Mouse (Mus musculus): ENCODE measurements around the gene Dock2. TPM values are rescaled to one million over a fixed set of nuclear protein-coding genes. Genes with fewer than 3 reads are reported as not detected.
A peak's percentile ranks its signal among the peaks of the same experiment; 100 is the strongest.

Dock2 gene
- total and polyA plus RNA-seq, 3 experiments, result 60.9 to 101 (median 77.9) TPM

DNA sequence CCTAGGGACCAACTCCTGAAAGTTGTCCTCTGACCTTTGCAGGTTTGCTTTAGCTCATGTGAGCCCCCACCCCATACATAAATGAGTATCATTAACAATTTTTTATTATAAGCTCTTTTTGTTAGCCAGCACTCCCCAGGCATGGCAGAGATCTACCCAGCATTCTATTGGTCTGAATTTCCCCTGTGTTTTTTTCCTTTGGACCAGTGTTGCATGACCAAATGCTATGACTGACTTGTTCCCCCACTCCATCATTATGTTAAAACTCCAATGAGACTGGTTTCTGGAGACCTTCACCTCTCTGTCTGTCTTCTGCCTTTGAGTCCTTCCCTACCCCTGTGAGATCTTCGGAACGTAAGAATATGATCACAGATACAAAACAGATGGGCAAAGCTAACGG lies 588.5 kb downstream of the Dock2 start:
- Histone ChIP-seq H3K4me1 (ENCODE audit: control insufficient read depth in 1 of 2, insufficient read depth in 2 of 2, low read length in 2 of 2) (no peaks in the 10 kb centered on the region), H3K27ac (ENCODE audit: control insufficient read depth, low read depth, low read length) (no peak overlapping the region), H3K36me3 (ENCODE audit: control insufficient read depth in 1 of 2, insufficient read depth in 2 of 2, low read length in 2 of 2) (no peaks in the 10 kb centered on the region), H3K4me3 (ENCODE audit: control insufficient read depth in 1 of 2, insufficient read depth in 1 of 2, low read depth in 2 of 2, low read length in 2 of 2) (no peak overlapping the region), H3K9me3 (replicated peaks; ENCODE audit: insufficient read depth, low read length) (no peaks in the 10 kb centered on the region), H3K27me3 (ENCODE audit: control insufficient read depth in 1 of 2, insufficient read depth in 2 of 2, low read length in 2 of 2) (peaks cover 33 to 56% of the 10 kb centered on the region in 2 experiments), H3K79me2 (ENCODE audit: control insufficient read depth, insufficient read depth, low read length, poor library complexity) (no peaks in the 10 kb centered on the region), H3K9ac (ENCODE audit: control insufficient read depth, low read depth, low read length, poor library complexity, severe bottlenecking) (no peak overlapping the region)
- no peak for TF ChIP-seq POLR2A (IDR thresholded peaks at IDR 0.05; ENCODE audit: control insufficient read depth in 1 of 2, insufficient read depth in 1 of 2, low read depth in 1 of 2, low read length in 2 of 2, poor library complexity in 1 of 2)
- TF ChIP-seq UBTF (IDR thresholded peaks at IDR 0.05; ENCODE audit: borderline replicate concordance, insufficient read depth, low read depth, low read length), result no peak
- no peak for TF ChIP-seq E2F4 (IDR thresholded peaks at IDR 0.05; ENCODE audit: borderline replicate concordance, low read depth, low read length)
- TF ChIP-seq CHD1 (IDR thresholded peaks at IDR 0.05; ENCODE audit: low read depth, low read length), result no peak
- no peak for TF ChIP-seq MYB (IDR thresholded peaks at IDR 0.05; ENCODE audit: low read depth, low read length)
- TF ChIP-seq ZMIZ1 (IDR thresholded peaks at IDR 0.05; ENCODE audit: low read depth, low read length), result no peak
- TF ChIP-seq GATA1 (IDR thresholded peaks at IDR 0.05; ENCODE audit: low read depth, low read length), result no peak
- no peak for TF ChIP-seq HCFC1 (IDR thresholded peaks at IDR 0.05; ENCODE audit: low read depth, low read length)
- no peak for TF ChIP-seq USF1 (IDR thresholded peaks at IDR 0.05; ENCODE audit: low read depth, low read length)
- no peak for DNase-seq (ENCODE audit: low read depth, low spot score)

DNA sequence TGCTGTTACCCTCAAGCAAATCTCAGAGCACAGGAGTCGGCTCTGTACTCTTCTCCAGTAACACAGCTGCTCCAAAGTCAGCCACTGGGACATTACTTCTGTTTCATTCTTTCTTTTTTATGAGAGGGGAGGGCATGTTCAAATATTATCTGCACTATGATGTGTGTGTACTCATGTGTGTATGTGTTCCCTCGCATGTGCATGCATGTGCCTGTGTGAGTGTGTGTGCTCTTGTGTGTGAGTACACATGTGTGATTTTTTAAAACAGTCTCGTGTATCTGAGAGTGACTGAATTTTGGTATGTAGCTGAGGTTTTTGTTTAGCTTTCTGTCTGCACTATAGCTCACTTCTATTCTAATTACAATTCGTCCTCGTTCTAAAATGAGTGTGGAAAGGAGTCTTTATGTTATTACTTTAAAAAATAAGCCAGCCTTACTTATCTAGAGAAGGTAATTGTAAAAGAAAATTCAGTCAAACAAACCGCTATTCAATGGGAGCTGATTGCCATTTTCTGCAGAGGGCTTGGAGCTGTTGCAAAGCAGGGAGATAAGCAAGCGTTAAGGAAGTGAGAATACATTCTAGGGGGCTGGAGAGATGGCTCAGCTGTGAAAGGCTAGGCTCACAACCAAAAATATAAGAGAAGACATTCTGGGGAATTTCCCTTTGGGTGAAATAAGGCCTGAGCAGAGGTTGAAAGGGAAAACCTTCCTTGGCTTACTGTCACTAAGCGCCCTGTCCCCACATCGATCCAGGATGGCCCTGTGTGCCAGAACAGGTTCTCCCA lies 589.3 kb downstream of the Dock2 start:
- H3K9ac ChIP-seq (ENCODE audit: control insufficient read depth, low read depth, low read length, poor library complexity, severe bottlenecking), result no peak overlapping the region
- TF ChIP-seq BHLHE40 (IDR thresholded peaks at IDR 0.05; ENCODE audit: borderline replicate concordance, low read depth, low read length), result no peak
- TF ChIP-seq USF1 (IDR thresholded peaks at IDR 0.05; ENCODE audit: low read depth, low read length), result no peak
- TF ChIP-seq MAX (IDR thresholded peaks at IDR 0.05; ENCODE audit: low read length), result no peak
- no peak for TF ChIP-seq ZKSCAN1 (IDR thresholded peaks at IDR 0.05; ENCODE audit: low read depth, low read length)
- no peak for TF ChIP-seq ZC3H11A (IDR thresholded peaks at IDR 0.05; ENCODE audit: low read depth, low read length)
- TF ChIP-seq TAL1 (IDR thresholded peaks at IDR 0.05; ENCODE audit: low read length), result no peak
- TF ChIP-seq E2F4 (IDR thresholded peaks at IDR 0.05; ENCODE audit: borderline replicate concordance, low read depth, low read length), result no peak
- TF ChIP-seq MAZ (IDR thresholded peaks at IDR 0.05; ENCODE audit: low read depth, low read length), result no peak
- no peak for TF ChIP-seq CHD2 (IDR thresholded peaks at IDR 0.05; ENCODE audit: low read length)
- TF ChIP-seq ETS1 (IDR thresholded peaks at IDR 0.05; ENCODE audit: low read depth, low read length), result no peak
- H3K79me2 ChIP-seq (ENCODE audit: control insufficient read depth, insufficient read depth, low read length, poor library complexity), result no peaks in the 10 kb centered on the region
- H3K4me3 ChIP-seq (ENCODE audit: control insufficient read depth in 1 of 2, insufficient read depth in 1 of 2, low read depth in 2 of 2, low read length in 2 of 2), result no peak overlapping the region
- peak; percentile 14 for DNase-seq (ENCODE audit: low read depth, low spot score)
- no peak overlapping the region for H3K27ac ChIP-seq (ENCODE audit: control insufficient read depth, low read depth, low read length)
- H3K27me3 ChIP-seq (ENCODE audit: control insufficient read depth in 1 of 2, insufficient read depth in 2 of 2, low read length in 2 of 2), result peaks cover 35 to 49% of the 10 kb centered on the region in 2 experiments
- H3K4me1 ChIP-seq (ENCODE audit: control insufficient read depth in 1 of 2, insufficient read depth in 2 of 2, low read length in 2 of 2), result no peaks in the 10 kb centered on the region
- no peaks in the 10 kb centered on the region for H3K9me3 ChIP-seq (replicated peaks; ENCODE audit: insufficient read depth, low read length)
- H3K36me3 ChIP-seq (ENCODE audit: control insufficient read depth in 1 of 2, insufficient read depth in 2 of 2, low read length in 2 of 2), result no peaks in the 10 kb centered on the region

Data from MEL (cell line).